Mouse (Mus musculus) liver, embryonic 11.5 days (tissue): Measurements from ENCODE around the gene Zfp683. TPM values are rescaled to one million over a fixed set of nuclear protein-coding genes. Genes with fewer than 3 reads are reported as not detected.
A peak's percentile ranks its signal among the peaks of the same experiment; 100 is the strongest.

ENCODE experiments used
- ATAC-seq: fragments of 200-750 bp; cut with Nextera tagmentation; replicated peaks from 2 replicates; pipeline ENCODE4 v1.8.0; 2017; ENCODE audit warnings: moderate number of reproducible peaks, mild to moderate bottlenecking, moderate TSS enrichment, moderate library complexity; ENCODE audit not compliant: low FRiP score
- DNase-seq: peaks from one replicate; pipeline ENCODE4 v3.0.0-alpha.2; 2017; ENCODE audit warnings: low spot score
- H3K27ac ChIP-seq: fragments of 300-500 bp; sonication (generic); 2 replicates; pipeline ENCODE4 v1.5.1; 2014; ENCODE audit warnings: mild to moderate bottlenecking, low read depth, low read length, control low read depth
- H3K27me3 ChIP-seq: fragments of 300-500 bp; sonication (generic); replicated peaks from 2 replicates; pipeline ENCODE4 v1.6.1; 2014; ENCODE audit warnings: low read length, mixed read lengths; ENCODE audit not compliant: control insufficient read depth, insufficient read depth
- H3K36me3 ChIP-seq: fragments of 300-500 bp; sonication (generic); 2 replicates; pipeline ENCODE4 v1.6.1; 2014; ENCODE audit warnings: mild to moderate bottlenecking, low read length, moderate library complexity, mixed read lengths; ENCODE audit not compliant: control insufficient read depth, insufficient read depth
- H3K4me1 ChIP-seq: fragments of 300-500 bp; sonication (generic); replicated peaks from 2 replicates; pipeline ENCODE4 v1.6.1; 2014; ENCODE audit warnings: low read length, mixed read lengths; ENCODE audit not compliant: control insufficient read depth, insufficient read depth
- H3K4me2 ChIP-seq: fragments of 300-500 bp; sonication (generic); 2 replicates; pipeline ENCODE4 v1.6.1; 2014; ENCODE audit warnings: mild to moderate bottlenecking, control low read depth, moderate library complexity
- H3K4me3 ChIP-seq: fragments of 300-500 bp; sonication (generic); 2 replicates; pipeline ENCODE4 v1.5.1; 2014; ENCODE audit warnings: low read depth, low read length, control low read depth
- H3K9ac ChIP-seq: fragments of 300-500 bp; sonication (generic); 2 replicates; pipeline ENCODE4 v1.6.1; 2014; ENCODE audit warnings: low read depth, low read length, control low read depth
- H3K9me3 ChIP-seq: fragments of 300-500 bp; sonication (generic); 2 replicates; pipeline ENCODE4 v1.6.1; 2016; ENCODE audit warnings: low read length, inconsistent platforms, mixed read lengths; ENCODE audit not compliant: control insufficient read depth
- WGBS: fragments of 180-500 bp; shearing (Covaris S2); extraction: QIAGEN DNeasy Blood & Tissue Kit; methylation state at CpG from one replicate; pipeline ENCODE4 v1.1.7; 2014; 5-methylcytosine and 5-hydroxymethylcytosine counted together
- polyA plus RNA-seq: library from polyadenylated mRNA; unstranded; fragments of >200 nt; fragmentation: Nextera tagmentation; extraction: Ambion mirVana; gene quantifications from 2 replicates; pipeline ENCODE4 v1.2.1, GENCODE M21; 2014

Zfp683 gene
- polyA plus RNA-seq, 1 experiment from 2014 or later: not detected

- peak overlapping the region; percentile 51 for H3K4me3 ChIP-seq
- H3K9me3 ChIP-seq: no peaks in the 10 kb centered on the region
- H3K27me3 ChIP-seq: peaks cover 41% of the 10 kb centered on the region
- peak overlapping the region; percentile 73 for H3K27ac ChIP-seq
- peaks cover 12% of the 10 kb centered on the region; the same call in 1 of the 2 replicates for H3K4me1 ChIP-seq
- ATAC-seq (no peak), DNase-seq (peak; percentile 41)
- peak overlapping the region; percentile 10; the same call in 1 of the 2 replicates for H3K9ac ChIP-seq
- peak overlapping the region; percentile 64 for H3K4me2 ChIP-seq
- no peaks in the 10 kb centered on the region for H3K36me3 ChIP-seq
- 4% methylated on average over 21 of the region's 21 CpGs for WGBS
Measured at GRCm38 (mm10) chr4:134017201-134017865, 36.3 kb upstream of the Zfp683 start.

DNA sequence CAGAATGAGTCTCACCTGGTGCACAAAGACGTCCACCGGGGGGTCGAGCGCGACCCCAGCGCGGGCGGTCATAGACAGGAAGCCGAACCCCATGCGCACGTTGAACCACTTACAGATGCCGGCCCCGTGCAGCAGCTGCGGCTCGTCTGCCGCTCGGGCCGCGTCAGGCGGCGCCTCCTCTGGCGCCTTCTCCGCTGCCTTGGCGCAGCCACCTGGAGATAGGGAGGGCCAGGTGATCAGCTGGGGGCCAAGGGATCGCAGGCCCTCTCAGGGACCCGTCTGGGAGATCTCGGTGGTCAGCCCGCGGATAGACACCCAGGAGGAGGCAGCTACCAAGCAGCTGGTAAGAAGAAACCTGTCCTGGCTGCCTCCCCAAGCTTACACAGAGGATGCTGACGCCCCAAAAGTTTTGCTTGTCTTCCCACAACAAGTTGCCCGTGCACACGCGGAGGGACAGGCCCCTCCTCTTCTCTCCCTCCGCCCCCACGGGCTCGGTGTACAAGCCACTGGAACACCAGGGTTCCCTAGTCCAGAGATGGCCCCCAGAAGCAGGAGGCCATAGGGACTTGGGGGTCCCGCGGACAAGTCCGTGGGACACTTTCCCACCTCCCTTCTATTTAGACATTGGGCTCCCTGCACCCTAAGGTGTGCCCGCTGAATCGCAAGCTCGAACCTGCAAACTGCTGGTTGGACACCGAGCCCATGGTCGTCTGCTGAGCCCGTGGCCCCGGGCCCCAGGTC, 35.4 kb upstream of the Zfp683 start:
- peaks cover 41% of the 10 kb centered on the region for H3K27me3 ChIP-seq
- under 1% methylated on average over 46 of the region's 46 CpGs for WGBS
- peak overlapping the region; percentile 64 for H3K4me2 ChIP-seq
- DNase-seq (peak; percentile 57), ATAC-seq (no peak)
- peaks cover 8% of the 10 kb centered on the region; the same call in 1 of the 2 replicates for H3K4me1 ChIP-seq
- H3K36me3 ChIP-seq: no peaks in the 10 kb centered on the region
- peak overlapping the region; percentile 56 for H3K9ac ChIP-seq
- peak overlapping the region; percentile 51 for H3K4me3 ChIP-seq
- no peaks in the 10 kb centered on the region for H3K9me3 ChIP-seq
- H3K27ac ChIP-seq: peak overlapping the region; percentile 73

DNA sequence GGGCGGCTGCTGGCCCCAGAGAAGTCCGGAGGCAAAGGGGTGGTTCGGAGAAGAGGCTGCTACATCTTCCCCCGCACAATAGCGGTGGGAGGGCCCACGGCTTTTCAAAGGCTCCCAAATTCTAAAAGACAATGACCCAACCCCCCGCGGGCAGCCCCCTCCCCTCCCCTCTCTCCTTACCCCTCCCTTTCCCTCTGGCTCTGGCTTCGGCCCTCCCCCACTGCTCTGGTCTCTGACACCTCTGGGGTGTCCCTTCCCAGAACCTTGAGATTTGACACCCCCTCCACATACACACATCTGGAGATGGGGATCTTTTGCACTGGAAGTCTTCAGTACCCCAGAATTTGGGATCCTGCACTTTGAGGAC, 34.9 kb upstream of the Zfp683 start, which contains the start of gene Lin28a:
Gene Lin28a, minus strand, starts transcription at position 63 of the 367 bp plus-strand sequence.
- no peaks in the 10 kb centered on the region for H3K9me3 ChIP-seq
- 0 out of 2 replicates have a peak, but pooled peaks have one; percentile 11 for ATAC-seq
- H3K4me2 ChIP-seq: peak within 1 kb of the TSS; percentile 64
- H3K27ac ChIP-seq: peak within 1 kb of the TSS; percentile 75
- DNase-seq: no peak
- whole genome bisulfite sequencing: 0% methylated on average over 9 of the region's 9 CpGs
- peaks cover 8% of the 10 kb centered on the region; the same call in 1 of the 2 replicates for H3K4me1 ChIP-seq
- H3K27me3 ChIP-seq: peaks cover 41% of the 10 kb centered on the region
- H3K9ac ChIP-seq: peak within 1 kb of the TSS; percentile 56
- H3K4me3 ChIP-seq: peak within 1 kb of the TSS; percentile 51
- no peaks in the 10 kb centered on the region for H3K36me3 ChIP-seq

DNA sequence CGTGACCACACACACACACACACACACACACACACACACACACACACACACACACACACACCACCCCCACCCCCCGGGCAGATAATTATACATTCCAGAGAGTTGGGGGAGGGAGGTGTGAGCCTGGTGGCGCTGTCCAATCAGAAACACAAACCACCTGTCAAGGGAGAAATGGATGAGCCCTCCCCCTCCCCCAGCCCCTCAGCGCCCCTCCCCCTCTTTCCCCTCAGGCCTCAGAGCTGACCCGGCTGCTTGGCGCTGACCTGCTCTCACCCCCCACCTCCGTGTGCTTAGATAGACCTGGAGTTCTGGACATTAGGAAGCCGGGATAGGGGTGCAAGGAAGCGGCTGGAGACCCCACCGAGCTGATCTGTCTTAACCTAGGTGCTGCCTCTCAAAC, 34.4 kb upstream of the Zfp683 start:
- Histone ChIP-seq H3K36me3 (no peaks in the 10 kb centered on the region), H3K9me3 (no peaks in the 10 kb centered on the region), H3K9ac (peak overlapping the region; percentile 37; the same call in 1 of the 2 replicates), H3K4me1 (peaks cover 8% of the 10 kb centered on the region; the same call in 1 of the 2 replicates), H3K4me2 (peak overlapping the region; percentile 56), H3K4me3 (peak overlapping the region; percentile 27; the same call in 1 of the 2 replicates), H3K27ac (peak overlapping the region; percentile 75), H3K27me3 (peaks cover 41% of the 10 kb centered on the region)
- ATAC-seq: peak; percentile 40; the same call in 1 of the 2 replicates
- 3% methylated on average over 9 of the region's 10 CpGs for WGBS
- peak; percentile 54 for DNase-seq

GRCm38 (mm10) chr4:134019641-134020351, 33.8 kb upstream of the Zfp683 start:
- peaks cover 41% of the 10 kb centered on the region for H3K27me3 ChIP-seq
- H3K9ac ChIP-seq: peak overlapping the region; percentile 37; the same call in 1 of the 2 replicates
- H3K27ac ChIP-seq: peak overlapping the region; percentile 75
- H3K9me3 ChIP-seq: no peaks in the 10 kb centered on the region
- ATAC-seq (peak; percentile 62), DNase-seq (peak; percentile 46)
- H3K4me2 ChIP-seq: peak overlapping the region; percentile 56
- peak overlapping the region; percentile 27; the same call in 1 of the 2 replicates for H3K4me3 ChIP-seq
- WGBS: 5% methylated on average over 16 of the region's 16 CpGs
- no peaks in the 10 kb centered on the region for H3K36me3 ChIP-seq
- peaks cover 8% of the 10 kb centered on the region; the same call in 1 of the 2 replicates for H3K4me1 ChIP-seq

DNA sequence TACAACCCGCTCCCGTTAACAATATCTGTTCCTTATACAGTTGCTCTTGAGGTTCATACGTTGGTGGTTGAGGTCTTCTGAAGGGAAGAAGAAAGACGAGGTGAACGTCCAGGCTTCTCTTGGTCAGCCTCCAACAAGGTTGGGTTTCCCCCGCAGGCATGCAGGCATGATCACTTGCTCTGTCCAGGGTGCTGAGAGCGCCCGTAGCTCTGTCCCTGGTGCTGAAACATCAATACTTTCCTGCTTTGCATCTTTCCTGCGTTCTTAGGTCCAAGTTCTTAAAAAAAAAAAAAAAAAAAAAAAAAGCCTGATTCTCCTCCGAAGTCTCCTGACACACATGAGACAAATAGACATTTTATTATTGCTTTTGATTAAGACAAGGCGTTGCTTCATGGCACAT, 33.0 kb upstream of the Zfp683 start:
- peak; percentile 80 for DNase-seq
- no peak overlapping the region for H3K4me3 ChIP-seq
- H3K27ac ChIP-seq: no peak overlapping the region
- no peak overlapping the region for H3K9ac ChIP-seq
- no peaks in the 10 kb centered on the region for H3K9me3 ChIP-seq
- H3K4me1 ChIP-seq: peaks cover 8% of the 10 kb centered on the region; the same call in 1 of the 2 replicates
- H3K4me2 ChIP-seq: no peak overlapping the region
- WGBS: 2% methylated on average over 11 of the region's 11 CpGs
- H3K27me3 ChIP-seq: peaks cover 41% of the 10 kb centered on the region
- no peaks in the 10 kb centered on the region for H3K36me3 ChIP-seq
- no peak for ATAC-seq

DNA sequence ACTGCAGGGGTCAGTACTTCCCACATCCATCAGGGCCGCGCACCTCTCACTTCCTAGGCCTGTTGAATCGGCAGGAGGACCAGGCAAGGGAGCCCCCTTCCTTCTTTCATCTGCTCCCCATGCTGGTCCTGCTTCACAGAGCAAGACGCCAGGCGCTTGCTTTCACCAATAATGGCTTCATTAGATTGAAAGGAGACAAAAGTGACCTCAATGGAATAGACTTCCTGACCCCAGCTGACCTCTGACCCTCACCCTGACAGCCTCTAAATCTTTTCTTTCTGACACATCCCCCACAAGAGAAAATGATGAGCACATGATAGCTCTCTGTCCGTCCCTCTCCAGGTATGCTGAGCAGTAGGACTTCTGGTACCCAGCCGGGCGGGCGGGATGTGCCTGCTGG, 27.8 kb upstream of the Zfp683 start:
- Histone ChIP-seq H3K9me3 (no peaks in the 10 kb centered on the region; the same call in 1 of the 2 replicates), H3K36me3 (no peaks in the 10 kb centered on the region), H3K27me3 (no peaks in the 10 kb centered on the region), H3K4me2 (no peak overlapping the region), H3K9ac (no peak overlapping the region), H3K4me1 (no peaks in the 10 kb centered on the region), H3K27ac (no peak overlapping the region), H3K4me3 (no peak overlapping the region)
- DNase-seq (no peak), ATAC-seq (no peak)
- WGBS: 65% methylated on average over 9 of the region's 9 CpGs

DNA sequence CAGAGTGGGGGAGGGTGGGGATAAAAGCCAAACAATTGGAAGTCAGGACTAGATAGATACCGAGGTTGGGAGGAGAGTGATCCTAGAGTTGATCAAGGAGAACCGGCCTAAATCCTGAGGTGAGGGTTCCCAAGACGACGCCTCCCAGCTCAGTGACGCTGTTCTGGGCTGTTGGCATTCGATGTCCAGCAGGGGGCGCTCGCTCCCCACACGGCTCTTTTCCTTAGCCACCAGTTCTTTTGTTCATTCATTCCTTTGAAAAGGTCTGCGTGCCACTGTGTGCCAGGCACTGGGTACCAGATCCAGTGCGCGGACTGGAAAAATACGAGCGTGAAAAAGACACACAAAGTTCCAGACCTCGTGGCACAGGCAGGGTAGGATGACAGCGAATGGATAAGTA, 17.7 kb upstream of the Zfp683 start:
- 4% methylated on average over 16 of the region's 16 CpGs for WGBS
- Histone ChIP-seq H3K27ac (peak overlapping the region; percentile 38; the same call in 1 of the 2 replicates), H3K4me1 (no peaks in the 10 kb centered on the region), H3K4me3 (no peak overlapping the region), H3K27me3 (no peaks in the 10 kb centered on the region), H3K4me2 (peak overlapping the region; percentile 33; the same call in 1 of the 2 replicates), H3K9me3 (no peaks in the 10 kb centered on the region), H3K9ac (no peak overlapping the region), H3K36me3 (no peaks in the 10 kb centered on the region)
- DNase-seq (peak; percentile 78), ATAC-seq (no peak)
